Mouse (Mus musculus): ENCODE measurements around the gene Ctnnb1. TPM values are rescaled to one million over a fixed set of nuclear protein-coding genes. Genes with fewer than 3 reads are reported as not detected.
A peak's percentile ranks its signal among the peaks of the same experiment; 100 is the strongest.

Gene Ctnnb1
- polyA plus RNA-seq, 1 experiment from 2014 or later = 470 TPM

DNA sequence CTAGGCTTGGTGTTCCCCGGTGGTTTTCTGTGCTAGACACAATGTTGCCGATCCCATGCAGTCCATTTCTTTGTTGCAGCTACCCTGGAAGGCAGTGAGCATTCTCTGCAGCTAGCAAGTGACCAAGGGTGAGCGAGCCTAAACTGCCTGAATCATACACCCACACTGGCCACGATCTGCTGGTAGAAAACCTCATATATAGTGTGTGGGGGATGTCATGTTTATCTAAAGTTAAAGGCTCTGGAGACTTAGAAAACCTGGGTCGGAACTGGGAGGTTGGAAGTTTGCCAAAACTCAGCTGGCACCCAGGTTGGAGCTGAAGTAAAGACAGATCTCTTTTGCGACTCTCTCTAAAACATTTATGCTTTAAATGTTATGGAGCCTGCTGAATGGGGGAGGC lies 10.4 kb upstream of the Ctnnb1 start:
- H3K4me1 ChIP-seq (replicated peaks; ENCODE audit: insufficient read depth, low read length) = peaks cover 7% of the 10 kb centered on the region; the same call in 1 of the 2 replicates
- no peaks in the 10 kb centered on the region for H3K36me3 ChIP-seq (ENCODE audit: insufficient read depth, low read length)
- WGBS = 16% methylated on average over 6 of the region's 6 CpGs
- no peak; the same call in 1 of the 2 replicates for ATAC-seq (replicated peaks; ENCODE audit: low FRiP score, low read depth)
- peak; percentile 74 for DNase-seq (ENCODE audit: low spot score)
- no peak for TF ChIP-seq CTCF (IDR thresholded peaks at IDR 0.05; ENCODE audit: low read depth)
- H3K4me2 ChIP-seq (ENCODE audit: low read length) = no peak overlapping the region
- H3K27me3 ChIP-seq (ENCODE audit: insufficient read depth, low read length) = no peaks in the 10 kb centered on the region
- no peak overlapping the region for H3K27ac ChIP-seq
- no peak overlapping the region for H3K9ac ChIP-seq (ENCODE audit: low read depth, low read length)
- H3K9me3 ChIP-seq (replicated peaks; ENCODE audit: low read length) = no peaks in the 10 kb centered on the region
- no peak overlapping the region for H3K4me3 ChIP-seq (replicated peaks; ENCODE audit: low read depth, low read length)

DNA sequence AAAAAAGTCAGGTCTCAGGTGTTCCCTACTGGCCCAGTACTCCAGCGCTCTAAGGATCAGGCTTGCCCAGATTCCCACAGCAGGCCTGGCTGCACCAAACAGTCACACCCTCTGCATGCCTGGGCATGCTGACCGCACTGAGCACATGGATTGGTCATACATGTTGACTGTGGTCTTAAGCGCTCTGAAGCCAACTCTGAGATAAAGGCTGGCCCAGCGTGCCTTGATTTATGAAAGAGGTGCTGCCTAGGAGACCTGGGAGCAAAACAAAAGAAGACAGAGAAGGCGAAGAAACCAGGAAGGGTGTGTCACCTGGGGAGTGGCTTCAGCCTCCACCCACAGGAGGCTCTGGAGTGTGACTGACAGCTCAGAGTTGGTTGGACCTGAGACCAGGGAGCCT lies 9.9 kb upstream of the Ctnnb1 start:
- ATAC-seq (replicated peaks; ENCODE audit: low FRiP score, low read depth) (no peak), DNase-seq (ENCODE audit: low spot score) (no peak)
- Histone ChIP-seq H3K27ac (no peak overlapping the region), H3K36me3 (ENCODE audit: insufficient read depth, low read length) (no peaks in the 10 kb centered on the region), H3K4me2 (ENCODE audit: low read length) (no peak overlapping the region), H3K9me3 (replicated peaks; ENCODE audit: low read length) (no peaks in the 10 kb centered on the region), H3K4me1 (replicated peaks; ENCODE audit: insufficient read depth, low read length) (peaks cover 7% of the 10 kb centered on the region; the same call in 1 of the 2 replicates), H3K9ac (ENCODE audit: low read depth, low read length) (no peak overlapping the region), H3K27me3 (ENCODE audit: insufficient read depth, low read length) (no peaks in the 10 kb centered on the region), H3K4me3 (replicated peaks; ENCODE audit: low read depth, low read length) (no peak overlapping the region)
- no peak for TF ChIP-seq CTCF (IDR thresholded peaks at IDR 0.05; ENCODE audit: low read depth)
- WGBS = 64% methylated on average over 5 of the region's 5 CpGs

DNA sequence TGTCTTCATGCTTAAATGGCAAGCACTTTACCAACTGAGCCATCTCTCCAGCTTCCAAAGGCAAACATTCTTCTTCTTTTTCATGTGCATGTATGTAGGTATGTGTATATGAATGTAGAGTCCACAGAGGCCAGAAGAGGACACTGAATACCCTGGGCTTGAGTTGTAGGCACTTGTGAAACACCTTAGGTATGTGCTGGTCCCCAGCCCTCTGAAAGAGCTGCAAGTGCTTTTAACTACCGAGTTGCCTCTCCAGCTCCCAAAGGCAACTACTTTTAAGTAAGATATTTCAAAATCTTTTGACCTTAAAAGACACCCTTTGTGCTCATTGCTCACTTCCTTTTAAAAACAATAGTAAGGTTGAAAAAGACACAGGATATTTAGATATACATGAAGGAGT lies 2.9 kb upstream of the Ctnnb1 start:
- Histone ChIP-seq H3K27ac (no peak overlapping the region), H3K27me3 (ENCODE audit: insufficient read depth, low read length) (no peaks in the 10 kb centered on the region), H3K4me1 (replicated peaks; ENCODE audit: insufficient read depth, low read length) (no peaks in the 10 kb centered on the region), H3K36me3 (ENCODE audit: insufficient read depth, low read length) (no peaks in the 10 kb centered on the region), H3K9ac (ENCODE audit: low read depth, low read length) (no peak overlapping the region), H3K4me3 (replicated peaks; ENCODE audit: low read depth, low read length) (no peak overlapping the region), H3K9me3 (replicated peaks; ENCODE audit: low read length) (no peaks in the 10 kb centered on the region), H3K4me2 (ENCODE audit: low read length) (no peak overlapping the region)
- TF ChIP-seq CTCF (IDR thresholded peaks at IDR 0.05; ENCODE audit: low read depth) = no peak
- no peak for ATAC-seq (replicated peaks; ENCODE audit: low FRiP score, low read depth)
- 55% methylated on average over 1 of the region's 1 CpGs for WGBS
- DNase-seq (ENCODE audit: low spot score) = no peak

DNA sequence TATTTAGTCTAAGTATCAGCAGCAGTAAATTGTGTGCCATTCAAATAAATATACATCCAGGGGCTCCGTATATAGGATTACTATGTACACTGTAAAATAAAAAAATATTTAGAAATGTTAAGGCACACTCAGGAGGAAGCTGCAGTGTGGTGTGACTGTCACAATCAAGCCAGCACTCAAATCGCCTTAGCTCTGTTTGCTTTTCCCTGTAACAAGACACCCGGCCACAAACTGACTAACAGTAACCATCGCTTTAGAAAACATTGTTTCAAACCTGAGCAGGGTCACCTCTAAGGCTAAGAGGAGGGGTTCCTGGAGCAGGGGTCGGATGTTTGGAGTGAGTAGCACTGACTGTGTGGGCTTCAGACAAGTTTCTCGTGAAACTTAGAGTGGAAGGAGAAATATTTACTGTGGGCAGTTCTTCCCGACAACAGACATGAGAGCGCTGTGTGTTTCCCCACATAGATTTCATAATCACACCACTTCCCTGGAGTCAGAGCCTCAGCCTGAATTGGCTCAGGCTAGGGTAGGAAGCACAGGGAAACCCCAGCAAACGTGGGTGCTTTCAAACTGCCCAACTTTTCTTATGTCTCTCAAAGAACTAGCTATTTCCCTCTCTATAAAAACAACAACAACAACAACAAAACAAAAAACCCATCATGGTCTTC lies 1.9 kb upstream of the Ctnnb1 start:
- Histone ChIP-seq H3K27me3 (ENCODE audit: insufficient read depth, low read length) (no peaks in the 10 kb centered on the region), H3K27ac (no peak overlapping the region), H3K4me3 (replicated peaks; ENCODE audit: low read depth, low read length) (no peak overlapping the region), H3K4me1 (replicated peaks; ENCODE audit: insufficient read depth, low read length) (no peaks in the 10 kb centered on the region), H3K36me3 (ENCODE audit: insufficient read depth, low read length) (no peaks in the 10 kb centered on the region), H3K4me2 (ENCODE audit: low read length) (no peak overlapping the region), H3K9ac (ENCODE audit: low read depth, low read length) (no peak overlapping the region), H3K9me3 (replicated peaks; ENCODE audit: low read length) (no peaks in the 10 kb centered on the region)
- TF ChIP-seq CTCF (IDR thresholded peaks at IDR 0.05; ENCODE audit: low read depth) = no peak
- DNase-seq (ENCODE audit: low spot score) (peak; percentile 24), ATAC-seq (replicated peaks; ENCODE audit: low FRiP score, low read depth) (no peak)
- WGBS = 18% methylated on average over 9 of the region's 9 CpGs

DNA sequence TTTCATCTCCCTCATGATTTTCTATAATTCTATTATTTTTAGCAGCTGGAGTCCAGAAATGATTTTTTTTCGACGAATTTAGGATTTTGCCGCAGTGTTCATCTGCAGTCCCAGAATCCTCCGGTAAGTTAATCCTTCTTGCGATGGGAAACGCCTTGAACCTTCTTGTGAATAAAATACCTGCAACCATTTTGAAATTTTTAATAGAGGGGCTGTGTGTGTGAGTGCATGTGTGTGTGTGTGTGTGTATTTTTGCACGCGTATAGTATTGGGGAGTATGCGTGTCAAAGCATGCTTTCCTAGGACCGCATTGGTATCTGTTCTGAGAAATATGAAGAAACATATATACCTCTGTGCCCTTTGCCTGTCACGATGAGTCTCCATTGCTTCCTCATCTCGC lies 1.0 kb downstream of the Ctnnb1 start:
- no peak overlapping the region for H3K4me2 ChIP-seq (ENCODE audit: low read length)
- no peaks in the 10 kb centered on the region for H3K36me3 ChIP-seq (ENCODE audit: insufficient read depth, low read length)
- no peak overlapping the region for H3K4me3 ChIP-seq (replicated peaks; ENCODE audit: low read depth, low read length)
- TF ChIP-seq CTCF (IDR thresholded peaks at IDR 0.05; ENCODE audit: low read depth) = no peak
- no peak for ATAC-seq (replicated peaks; ENCODE audit: low FRiP score, low read depth)
- H3K27ac ChIP-seq = no peak overlapping the region
- 94% methylated on average over 12 of the region's 12 CpGs for WGBS
- no peaks in the 10 kb centered on the region for H3K9me3 ChIP-seq (replicated peaks; ENCODE audit: low read length)
- no peaks in the 10 kb centered on the region for H3K27me3 ChIP-seq (ENCODE audit: insufficient read depth, low read length)
- H3K4me1 ChIP-seq (replicated peaks; ENCODE audit: insufficient read depth, low read length) = no peaks in the 10 kb centered on the region
- DNase-seq (ENCODE audit: low spot score) = no peak
- H3K9ac ChIP-seq (ENCODE audit: low read depth, low read length) = no peak overlapping the region

DNA sequence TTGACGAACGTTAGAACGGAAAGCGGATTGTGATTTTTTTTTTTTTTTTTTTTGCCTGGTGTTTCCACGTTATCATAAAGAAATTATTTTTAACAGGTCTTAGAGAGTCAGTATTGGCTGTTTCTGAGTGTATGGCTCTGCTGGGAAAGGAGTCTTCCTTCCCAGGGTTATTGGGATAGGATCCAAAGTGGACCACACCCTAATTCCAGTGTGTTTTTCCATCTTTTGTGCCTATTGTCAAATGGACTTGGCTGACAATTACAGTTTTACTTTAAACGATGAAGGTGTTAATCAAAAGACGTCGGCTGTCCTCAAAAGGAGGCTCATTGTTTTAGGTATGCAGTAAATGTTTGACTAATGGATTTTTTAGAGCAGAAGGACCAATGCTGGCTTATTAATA lies 1.8 kb downstream of the Ctnnb1 start:
- H3K36me3 ChIP-seq (ENCODE audit: insufficient read depth, low read length) = no peaks in the 10 kb centered on the region
- H3K4me3 ChIP-seq (replicated peaks; ENCODE audit: low read depth, low read length) = no peak overlapping the region
- H3K9ac ChIP-seq (ENCODE audit: low read depth, low read length) = no peak overlapping the region
- no peak overlapping the region for H3K27ac ChIP-seq
- no peak for TF ChIP-seq CTCF (IDR thresholded peaks at IDR 0.05; ENCODE audit: low read depth)
- WGBS = 70% methylated on average over 8 of the region's 8 CpGs
- H3K27me3 ChIP-seq (ENCODE audit: insufficient read depth, low read length) = no peaks in the 10 kb centered on the region
- ATAC-seq (replicated peaks; ENCODE audit: low FRiP score, low read depth) (no peak), DNase-seq (ENCODE audit: low spot score) (peak; percentile 18)
- H3K4me2 ChIP-seq (ENCODE audit: low read length) = no peak overlapping the region
- no peaks in the 10 kb centered on the region for H3K9me3 ChIP-seq (replicated peaks; ENCODE audit: low read length)
- peaks cover 3% of the 10 kb centered on the region; the same call in 1 of the 2 replicates for H3K4me1 ChIP-seq (replicated peaks; ENCODE audit: insufficient read depth, low read length)

DNA sequence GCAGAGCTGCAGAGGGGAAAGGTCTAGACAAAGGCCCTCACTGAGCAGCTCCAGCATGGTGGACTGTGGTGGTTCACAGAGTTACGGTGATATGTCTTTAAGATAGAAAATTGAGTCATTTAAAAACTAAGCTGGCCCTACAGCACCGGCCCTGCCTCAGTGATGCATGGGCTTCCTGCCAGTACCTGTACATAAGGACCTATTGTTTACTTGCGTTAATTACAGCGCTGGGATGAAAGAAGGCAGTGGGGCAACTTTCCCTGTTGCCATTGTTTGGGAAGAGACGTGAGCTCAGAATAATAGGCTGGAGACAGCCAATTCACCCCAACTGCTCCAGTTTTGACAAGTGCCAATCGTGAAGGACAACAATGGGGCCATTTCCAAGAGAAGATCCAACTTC lies 3.4 kb downstream of the Ctnnb1 start:
- TF ChIP-seq CTCF (IDR thresholded peaks at IDR 0.05; ENCODE audit: low read depth) = no peak
- H3K4me3 ChIP-seq (replicated peaks; ENCODE audit: low read depth, low read length) = no peak overlapping the region
- no peak overlapping the region for H3K9ac ChIP-seq (ENCODE audit: low read depth, low read length)
- no peaks in the 10 kb centered on the region for H3K9me3 ChIP-seq (replicated peaks; ENCODE audit: low read length)
- H3K4me1 ChIP-seq (replicated peaks; ENCODE audit: insufficient read depth, low read length) = peaks cover 18% of the 10 kb centered on the region
- 59% methylated on average over 6 of the region's 6 CpGs for WGBS
- H3K27me3 ChIP-seq (ENCODE audit: insufficient read depth, low read length) = no peaks in the 10 kb centered on the region
- H3K36me3 ChIP-seq (ENCODE audit: insufficient read depth, low read length) = no peaks in the 10 kb centered on the region
- no peak overlapping the region for H3K4me2 ChIP-seq (ENCODE audit: low read length)
- H3K27ac ChIP-seq = no peak overlapping the region
- DNase-seq (ENCODE audit: low spot score) (no peak), ATAC-seq (replicated peaks; ENCODE audit: low FRiP score, low read depth) (no peak)
